Mouse (Mus musculus): ENCODE results near the gene Strn4. TPM values are rescaled to one million over a fixed set of nuclear protein-coding genes. Genes with fewer than 3 reads are reported as not detected.

Gene Strn4
- polyA plus RNA-seq, 1 experiment = 100.0 TPM

DNA sequence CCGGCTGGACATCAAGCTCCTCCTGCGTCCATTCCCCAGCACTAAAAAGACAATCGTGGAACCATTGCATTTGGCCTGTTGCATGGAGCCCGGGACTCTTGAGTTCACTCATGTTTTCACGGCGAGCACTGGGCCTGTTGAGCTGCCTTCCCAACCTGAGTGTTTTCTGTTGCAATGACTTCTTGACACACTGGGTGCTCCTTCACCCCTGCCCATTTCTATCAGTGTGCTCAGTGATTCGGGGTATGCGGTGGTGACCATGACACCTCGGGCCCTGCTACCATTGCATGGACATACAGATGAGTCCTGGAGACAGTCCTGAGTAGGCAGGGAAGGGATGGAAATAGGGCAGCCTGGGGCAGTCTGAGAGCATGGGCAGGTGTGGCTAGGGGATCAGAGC lies 56.8 kb downstream of the Strn4 start:
- 91% methylated on average over 9 of the region's 9 CpGs for WGBS
- DNase-seq (ENCODE audit: low read depth, low spot score) = no peak

DNA sequence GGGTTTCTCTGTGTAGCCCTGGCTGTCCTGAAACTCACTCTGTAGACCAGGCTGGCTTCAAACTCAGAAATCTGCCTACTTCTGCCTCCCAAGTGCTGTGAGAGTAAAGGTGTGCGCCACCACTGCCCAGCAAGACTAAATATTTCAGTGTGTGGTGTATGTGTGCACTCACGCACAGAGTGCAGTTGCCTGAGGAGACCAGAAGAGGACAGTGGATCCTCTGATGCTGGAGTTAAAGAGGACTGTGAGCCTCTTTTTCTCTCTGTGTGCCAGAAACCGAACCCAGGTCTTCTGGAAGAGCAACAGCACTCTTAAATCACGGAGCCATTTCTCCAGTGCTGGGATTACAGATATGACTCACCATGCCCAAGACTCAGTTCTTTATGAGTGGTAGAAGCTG lies 57.7 kb downstream of the Strn4 start:
- WGBS = 78% methylated on average over 4 of the region's 4 CpGs
- DNase-seq (ENCODE audit: low read depth, low spot score) = no peak

DNA sequence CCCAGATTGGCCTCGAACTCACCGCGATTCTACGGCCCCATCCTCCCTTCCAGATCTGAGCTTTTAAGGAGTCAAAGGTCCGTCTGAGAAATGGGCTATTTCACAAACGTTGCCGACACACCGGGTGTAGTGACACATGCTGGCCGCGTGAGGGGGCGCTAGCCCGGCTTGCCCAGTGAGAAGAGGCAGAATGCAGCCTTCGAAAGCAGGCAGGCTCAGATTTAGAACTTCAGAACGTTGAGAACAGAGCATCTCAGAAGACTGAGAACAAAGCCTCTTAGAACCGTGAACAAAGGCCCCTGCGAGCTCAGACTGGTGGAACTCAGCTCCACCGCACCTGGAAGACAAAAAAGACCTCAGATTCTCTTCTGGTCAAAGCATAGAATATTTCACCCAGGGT lies 58.5 kb downstream of the Strn4 start:
- DNase-seq (ENCODE audit: low read depth, low spot score) = no peak

DNA sequence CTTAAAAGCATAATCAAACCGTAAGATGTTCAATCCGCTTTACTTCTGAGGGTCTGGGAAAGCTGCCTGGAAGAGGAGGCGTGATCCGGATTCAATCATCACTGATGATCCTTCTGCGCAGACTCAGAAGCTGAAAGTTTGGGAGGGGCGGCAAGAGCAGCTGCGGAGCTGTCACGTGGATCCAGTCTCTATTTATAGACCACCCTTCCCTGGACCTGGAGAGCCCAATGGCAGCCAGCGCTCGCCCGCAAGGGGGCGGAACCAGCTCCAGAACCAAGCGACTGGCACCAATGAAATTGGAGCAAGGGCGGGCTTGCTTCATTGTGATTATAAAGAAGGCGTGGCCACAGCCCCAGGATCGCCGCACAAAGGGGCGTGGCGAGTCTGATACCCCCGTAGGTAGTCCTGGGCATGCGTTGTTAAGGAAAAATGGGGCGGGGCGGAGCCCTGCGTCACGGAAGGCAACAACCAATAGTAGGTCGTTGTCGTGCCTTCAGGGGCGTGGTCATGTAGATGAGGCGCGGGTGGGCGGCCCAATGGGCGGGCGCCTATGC lies 59.1 kb downstream of the Strn4 start:
- WGBS = under 1% methylated on average over 33 of the region's 33 CpGs
- DNase-seq (ENCODE audit: low read depth, low spot score) = peak; percentile 97

More for the DNA sequence above, 58.5 kb downstream of the Strn4 start:
- 1% methylated on average over 17 of the region's 17 CpGs for WGBS

DNA sequence AGATGAGACGGTGACA lies 59.4 kb downstream of the Strn4 start, which contains the start of gene Dact3:
Gene Dact3 (plus strand): TSS at position 8 of the 16 bp plus-strand sequence.
- WGBS = 0% methylated on average over 1 of the region's 1 CpGs
- DNase-seq (ENCODE audit: low read depth, low spot score) = no peak

DNA sequence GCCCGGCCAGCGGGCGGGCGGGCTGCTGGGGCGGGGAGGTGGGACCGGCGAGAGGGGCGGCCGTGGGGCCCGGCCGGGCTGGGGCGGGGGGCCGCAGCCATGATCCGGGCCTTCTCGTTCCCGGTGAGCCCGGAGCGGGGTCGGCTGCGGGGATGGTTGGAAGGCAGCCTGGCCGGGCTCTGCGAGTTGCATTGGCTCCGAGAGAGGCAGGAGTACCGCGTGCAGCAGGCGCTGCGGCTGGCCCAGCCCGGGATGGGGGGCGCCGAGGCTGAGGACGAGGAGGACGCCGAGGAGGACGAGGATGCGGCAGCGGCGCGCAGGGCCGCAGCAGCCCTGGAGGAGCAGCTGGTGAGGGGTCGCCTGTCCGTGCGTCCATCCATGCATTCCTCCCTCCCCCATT lies 59.6 kb downstream of the Strn4 start:
- no peak for DNase-seq (ENCODE audit: low read depth, low spot score)
- WGBS = 2% methylated on average over 42 of the region's 42 CpGs

DNA sequence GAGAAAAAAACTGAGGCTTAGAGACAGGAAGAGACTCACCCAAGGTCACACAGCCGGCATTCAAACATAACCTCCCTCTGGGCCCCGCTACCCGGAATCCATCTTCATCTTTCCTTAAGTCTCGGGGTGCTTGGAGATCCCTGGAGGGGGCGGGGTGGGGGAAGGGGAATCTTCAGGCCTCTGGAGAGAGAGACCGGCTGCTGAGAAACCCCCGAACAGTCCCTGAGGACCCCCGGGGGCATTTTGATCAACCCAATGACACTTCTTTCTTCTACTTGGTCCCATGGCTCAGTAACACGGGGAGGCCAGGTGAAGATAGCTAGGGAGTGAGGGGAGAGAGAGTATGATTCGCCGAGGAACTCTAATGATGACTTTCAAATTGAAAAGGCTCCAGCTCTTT lies 60.3 kb downstream of the Strn4 start:
- no peak for DNase-seq (ENCODE audit: low read depth, low spot score)
- 32% methylated on average over 11 of the region's 11 CpGs for WGBS

DNA sequence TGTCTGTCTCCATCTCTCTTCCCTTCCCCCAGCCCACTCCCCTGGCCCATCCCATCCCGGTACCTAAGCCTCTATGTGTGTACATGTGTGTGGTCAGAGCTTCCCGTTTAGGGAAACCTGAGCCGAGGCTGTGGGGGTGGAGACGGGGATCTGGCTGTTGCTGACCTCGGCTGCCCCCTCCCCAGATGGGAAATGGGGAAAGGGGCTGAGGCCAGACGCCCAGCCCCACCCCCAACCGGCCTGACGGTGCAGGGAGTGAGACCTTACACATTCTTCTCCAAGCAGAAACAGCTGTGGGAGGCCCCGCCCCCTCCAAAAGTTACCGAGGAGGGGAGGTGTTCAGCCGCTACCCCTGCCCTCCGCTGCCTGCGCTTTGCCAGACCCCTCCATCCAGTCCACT lies 60.9 kb downstream of the Strn4 start:
- WGBS = 43% methylated on average over 13 of the region's 13 CpGs
- no peak for DNase-seq (ENCODE audit: low read depth, low spot score)

DNA sequence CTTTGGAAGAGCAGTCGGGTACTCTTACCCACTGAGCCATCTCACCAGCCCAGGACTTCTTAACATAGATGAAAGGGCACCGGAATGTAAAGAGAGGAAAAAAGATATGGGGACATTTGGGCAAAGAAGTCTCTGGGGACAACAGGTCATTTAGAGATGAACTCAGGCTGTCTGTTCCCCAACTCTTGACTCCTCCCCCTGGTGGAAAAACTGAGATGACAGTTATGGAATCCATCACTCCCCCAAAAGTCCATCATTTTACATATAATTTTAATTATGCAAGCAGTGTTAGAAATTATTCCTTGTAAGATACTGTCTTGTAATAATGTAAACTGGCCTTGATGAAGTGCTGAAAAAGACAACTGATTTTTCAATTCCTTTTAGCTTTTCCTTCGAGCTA lies 62.0 kb downstream of the Strn4 start:
- whole genome bisulfite sequencing = 83% methylated on average over 3 of the region's 3 CpGs

DNA sequence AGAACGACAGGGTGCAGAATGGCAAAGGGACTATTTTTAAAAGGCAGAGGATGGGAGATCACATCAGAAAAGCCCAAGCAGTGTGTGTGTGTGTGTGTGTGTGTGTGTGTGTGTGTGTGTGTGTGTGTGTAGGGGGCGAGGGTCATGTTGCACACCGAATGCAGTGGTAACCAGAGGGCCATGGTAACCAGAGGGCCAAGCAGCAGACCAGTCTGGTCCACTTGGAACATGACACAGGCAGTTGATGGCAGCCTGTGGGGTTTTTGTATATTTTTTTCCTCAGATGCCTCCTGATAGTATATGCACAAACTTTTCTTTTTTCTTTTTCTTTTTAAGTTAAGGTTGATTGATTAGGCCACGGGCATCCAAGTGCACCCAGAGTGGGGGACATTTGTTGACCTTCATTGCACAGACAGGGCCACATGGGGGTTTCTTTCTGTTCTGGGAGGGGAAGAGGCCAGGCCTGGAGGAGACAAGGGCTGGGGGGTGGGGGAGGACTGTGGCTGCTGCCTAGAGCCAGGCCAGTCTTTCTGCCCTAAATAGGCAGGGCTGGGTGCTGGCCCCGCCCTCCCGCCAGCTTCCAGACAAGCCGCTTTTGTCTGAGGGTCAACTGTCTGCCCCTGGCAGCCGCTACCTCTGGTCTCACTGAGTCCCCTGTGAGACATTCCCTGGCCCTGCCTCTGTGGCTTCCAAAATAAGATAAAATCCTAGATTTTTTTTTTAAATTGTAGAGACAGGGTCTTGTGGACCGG lies 64.3 kb downstream of the Strn4 start:
- 43% methylated on average over 9 of the region's 9 CpGs for WGBS
- no peak for DNase-seq (ENCODE audit: low read depth, low spot score)

More for the DNA sequence above, 62.0 kb downstream of the Strn4 start:
- DNase-seq (ENCODE audit: low read depth, low spot score) = no peak

DNA sequence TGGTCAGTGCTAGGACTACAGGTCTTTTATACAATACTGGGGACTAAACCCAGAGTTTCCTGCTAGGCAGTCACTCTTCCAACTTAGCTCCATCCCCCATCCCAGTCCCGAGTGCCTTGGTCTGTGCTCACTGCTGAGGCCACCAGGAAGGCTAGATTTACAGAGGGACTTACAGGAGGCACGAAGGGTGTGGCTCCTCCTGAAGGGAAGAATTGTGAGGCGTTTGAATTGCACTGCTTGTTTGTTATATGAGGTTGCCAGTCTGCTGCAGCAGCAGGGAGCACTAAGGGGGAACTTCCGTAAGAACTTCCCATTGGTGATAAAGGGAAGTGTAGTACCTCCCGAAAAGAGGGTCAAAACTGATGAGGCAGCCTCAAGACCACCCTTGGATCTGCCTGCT lies 64.9 kb downstream of the Strn4 start:
- DNase-seq (ENCODE audit: low read depth, low spot score) = no peak
- 11% methylated on average over 5 of the region's 5 CpGs for WGBS

DNA sequence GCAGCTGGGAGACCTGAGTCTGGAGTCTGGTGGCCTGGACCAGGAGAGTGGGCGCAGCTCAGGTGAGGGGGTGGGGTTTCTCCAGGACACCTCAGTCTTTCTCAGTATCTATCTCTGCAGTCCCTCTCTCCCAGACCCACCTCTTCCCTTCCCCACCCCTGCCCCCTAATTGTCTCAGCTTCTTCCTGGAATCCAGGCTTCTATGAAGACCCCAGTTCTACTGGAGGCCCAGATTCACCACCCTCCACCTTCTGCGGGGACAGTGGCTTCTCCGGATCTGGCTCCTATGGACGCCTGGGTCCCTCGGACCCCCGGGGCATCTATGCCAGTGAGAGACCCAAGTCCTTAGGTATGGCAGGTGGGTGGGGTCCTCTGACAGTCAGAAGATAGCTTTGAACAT lies 67.5 kb downstream of the Strn4 start:
- DNase-seq (ENCODE audit: low read depth, low spot score) = no peak
- 76% methylated on average over 6 of the region's 6 CpGs for WGBS

DNA sequence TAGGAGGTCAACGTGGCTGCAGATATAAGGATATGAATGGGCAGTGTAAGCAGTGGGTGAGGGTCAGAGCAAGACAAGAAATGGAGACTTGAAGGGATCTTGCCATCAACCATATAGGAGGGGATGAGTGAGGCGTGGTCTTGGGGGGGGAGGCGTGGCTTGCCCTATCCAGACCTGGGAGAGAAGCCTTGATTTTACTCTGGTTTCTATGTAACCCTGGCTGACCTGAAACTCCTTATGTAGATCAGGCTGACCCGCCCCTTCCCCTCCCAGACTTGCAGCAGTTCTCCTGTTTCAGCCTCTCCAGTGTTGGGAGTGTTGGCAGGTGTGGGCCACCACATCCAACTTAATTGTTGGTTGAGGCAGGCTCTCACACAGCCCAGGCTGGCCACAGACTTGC lies 68.6 kb downstream of the Strn4 start:
- WGBS = 72% methylated on average over 4 of the region's 4 CpGs
- DNase-seq (ENCODE audit: low read depth, low spot score) = no peak

DNA sequence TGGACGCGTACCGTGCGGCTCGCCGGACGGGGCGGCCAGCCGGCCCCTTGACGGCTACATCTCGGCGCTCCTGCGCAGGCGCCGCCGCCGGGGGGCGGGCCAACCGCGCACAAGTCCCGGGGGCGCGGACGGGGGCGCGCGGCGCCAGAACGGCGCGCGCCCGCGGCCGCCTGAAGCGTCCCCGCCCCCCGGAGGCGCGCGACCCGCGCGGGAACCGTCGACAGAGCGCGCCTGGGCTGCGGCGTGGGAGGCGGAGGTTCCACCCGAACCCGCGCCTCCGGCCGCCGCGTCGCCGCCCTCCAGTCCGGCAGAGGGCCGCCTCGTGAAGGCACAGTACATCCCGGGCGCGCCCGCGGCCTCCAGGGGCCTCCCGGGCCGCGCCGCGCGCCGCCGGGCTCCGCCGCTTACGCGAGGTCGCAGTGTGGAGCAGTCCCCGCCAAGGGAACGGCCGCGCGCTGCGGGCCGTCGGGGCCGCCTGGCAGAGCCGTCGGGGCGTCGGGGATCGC lies 69.6 kb downstream of the Strn4 start:
- DNase-seq (ENCODE audit: low read depth, low spot score) = no peak
- 40% methylated on average over 95 of the region's 95 CpGs for WGBS

DNA sequence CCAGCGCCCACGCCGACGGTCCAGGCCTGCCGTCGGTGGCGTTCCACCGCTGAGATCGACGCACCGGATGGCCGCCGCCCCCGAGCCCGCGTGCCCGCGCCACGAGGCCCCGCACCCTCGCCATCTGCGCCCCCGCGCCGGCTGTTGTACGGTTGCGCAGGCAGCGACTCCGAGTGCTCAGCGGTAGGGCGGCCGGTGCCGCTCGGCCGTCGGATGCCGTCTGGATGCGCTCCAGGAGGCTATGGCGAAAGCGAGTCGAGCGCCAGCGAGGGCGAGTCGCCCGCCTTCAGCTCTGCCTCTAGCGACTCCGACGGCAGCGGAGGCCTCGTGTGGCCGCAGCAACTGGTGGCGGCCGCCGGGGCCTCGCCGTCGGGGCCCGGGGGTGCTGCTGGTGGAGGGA lies 70.2 kb downstream of the Strn4 start:
- DNase-seq (ENCODE audit: low read depth, low spot score) = no peak
- 69% methylated on average over 59 of the region's 59 CpGs for WGBS

Other genes starting within 250 kb of the Strn4 start
- 8.9 and 9.4 TPM in 2 replicates for gene Arhgap35, start 200.9 kb upstream of the Strn4 start, polyA plus RNA-seq (2012; rRNA removed)
- not detected in 2 replicates for gene Ceacam15, start 140.2 kb upstream of the Strn4 start, polyA plus RNA-seq (2012; rRNA removed)
- 0.08 TPM in 1 of 2 replicates, not detected in the other for gene Ceacam9, start 94.0 kb upstream of the Strn4 start, polyA plus RNA-seq (2012; rRNA removed)
- 431 and 452 TPM in 2 replicates for gene Ap2s1, start 77.5 kb upstream of the Strn4 start, polyA plus RNA-seq (2012; rRNA removed)
- gene Slc1a5, start 34.5 kb upstream of the Strn4 start, polyA plus RNA-seq (2012; rRNA removed) = 82.4 and 114 TPM in 2 replicates
- 11.7 and 15.7 TPM in 2 replicates for gene Fkrp, start 843 bp downstream of the Strn4 start, polyA plus RNA-seq (2012; rRNA removed)
- 23.6 and 32.4 TPM in 2 replicates for gene Prkd2, start 27.0 kb downstream of the Strn4 start, polyA plus RNA-seq (2012; rRNA removed)
- 10.9 and 12.4 TPM in 2 replicates for gene Dact3, start 59.4 kb downstream of the Strn4 start, polyA plus RNA-seq (2012; rRNA removed)
- 3.1 and 3.6 TPM in 2 replicates for gene Gng8, start 75.9 kb downstream of the Strn4 start, polyA plus RNA-seq (2012; rRNA removed)
- gene Ptgir, start 90.6 kb downstream of the Strn4 start, polyA plus RNA-seq (2012; rRNA removed) = 1.5 and 1.7 TPM in 2 replicates
- 442 and 456 TPM in 2 replicates for gene Calm3, start 108.2 kb downstream of the Strn4 start, polyA plus RNA-seq (2012; rRNA removed)
- gene Pnmal2, start 128.8 kb downstream of the Strn4 start, polyA plus RNA-seq (2012; rRNA removed) = 1.2 and 2.3 TPM in 2 replicates
- gene Pnmal1, start 143.8 kb downstream of the Strn4 start, polyA plus RNA-seq (2012; rRNA removed) = 0.22 and 0.43 TPM in 2 replicates
- gene Gm42372, start 167.2 kb downstream of the Strn4 start, polyA plus RNA-seq (2012; rRNA removed) = 0.15 and 0.16 TPM in 2 replicates
- 1.0 and 1.1 TPM in 2 replicates for gene Ccdc8, start 176.8 kb downstream of the Strn4 start, polyA plus RNA-seq (2012; rRNA removed)
- 198 and 205 TPM in 2 replicates for gene Ppp5c, start 212.0 kb downstream of the Strn4 start, polyA plus RNA-seq (2012; rRNA removed)
- 0.70 and 0.71 TPM in 2 replicates for gene Hif3a, start 246.5 kb downstream of the Strn4 start, polyA plus RNA-seq (2012; rRNA removed)